Mouse (Mus musculus) urinary bladder, postnatal 4 days (tissue): ENCODE results near the gene Arhgap33.
A peak's percentile ranks its signal among the peaks of the same experiment; 100 is the strongest.
"Not testable (repeated sequence)": the region's sequence is repeated elsewhere in the genome, so short reads cannot be mapped to it uniquely, and the experiment has no call there.

ENCODE experiments used
- DNase-seq, 2 experiments: peaks; one replicate each; pipeline ENCODE4 v3.0.0; 2021 to 2022; ENCODE audit warnings: low spot score in 2 of 2

The Arhgap33 gene

GRCm38 (mm10) chr7:30553021-30553589 lies 18.2 kb upstream of the Arhgap33 start:
- peak in 1 of 2 experiments; percentile 44 for DNase-seq

- peak; percentile 94 to 96 for DNase-seq
These were observed 17.5 kb upstream of the Arhgap33 start, which contains the start of the genes Hspb6 and Proser3 for GRCm38 (mm10) chr7:30552102-30553020. Hspb6 (plus strand) TSS chr7:30552178. Proser3 (minus strand) TSS chr7:30552299.

GRCm38 (mm10) chr7:30551445-30552101 lies 16.7 kb upstream of the Arhgap33 start:
- DNase-seq = no peak

GRCm38 (mm10) chr7:30550603-30551002 lies 15.7 kb upstream of the Arhgap33 start:
- no peak for DNase-seq

GRCm38 (mm10) chr7:30549880-30550279 lies 15.0 kb upstream of the Arhgap33 start:
- DNase-seq = no peak

- DNase-seq = no peak
These were observed 9.5 kb upstream of the Arhgap33 start for GRCm38 (mm10) chr7:30544327-30544726.

GRCm38 (mm10) chr7:30540572-30540971 lies 5.7 kb upstream of the Arhgap33 start:
- no peak for DNase-seq

GRCm38 (mm10) chr7:30533941-30534632 lies 773 bp downstream of the Arhgap33 start:
- no peak for DNase-seq

- DNase-seq = peak in 1 of 2 experiments; percentile 74
These were observed 1.9 kb downstream of the Arhgap33 start for GRCm38 (mm10) chr7:30532931-30533330.

GRCm38 (mm10) chr7:30531291-30531815 lies 3.5 kb downstream of the Arhgap33 start:
- DNase-seq = no peak

- DNase-seq = no peak
These were observed 7.9 kb downstream of the Arhgap33 start for GRCm38 (mm10) chr7:30526981-30527380.

GRCm38 (mm10) chr7:30526399-30526798 lies 8.5 kb downstream of the Arhgap33 start:
- no peak for DNase-seq

- no peak for DNase-seq
These were observed 8.9 kb downstream of the Arhgap33 start for GRCm38 (mm10) chr7:30525954-30526353.

GRCm38 (mm10) chr7:30524487-30524886 lies 10.4 kb downstream of the Arhgap33 start:
- no peak for DNase-seq

- DNase-seq = no peak
These were observed 12.0 kb downstream of the Arhgap33 start for GRCm38 (mm10) chr7:30522871-30523270.

- DNase-seq = no peak
These were observed 14.0 kb downstream of the Arhgap33 start for GRCm38 (mm10) chr7:30520856-30521255.

- no peak for DNase-seq
These were observed 14.5 kb downstream of the Arhgap33 start for GRCm38 (mm10) chr7:30520396-30520795.

GRCm38 (mm10) chr7:30518325-30518724 lies 16.5 kb downstream of the Arhgap33 start:
- no peak for DNase-seq

GRCm38 (mm10) chr7:30515003-30515760 lies 19.7 kb downstream of the Arhgap33 start:
- DNase-seq = no peak

- DNase-seq = no peak
These were observed 26.8 kb downstream of the Arhgap33 start for GRCm38 (mm10) chr7:30508061-30508460.

GRCm38 (mm10) chr7:30501159-30501558 lies 33.7 kb downstream of the Arhgap33 start:
- DNase-seq = not testable (repeated sequence)
